In genomic region chr14:44008021-44008420, GRCm38 (mm10) we compare ENCODE assay signal across 30 mouse cellular contexts. TPM values are rescaled to one million over a fixed set of nuclear protein-coding genes. Genes with fewer than 3 reads are reported as not detected.
"Had no signal": no experiment of that assay in that cellular context is flagged by ENCODE, and none has a peak within 500 bp of the region (broad histone marks: within the 10 kb centered on the region; RNA-seq: fewer than 3 reads in every experiment).

No protein-coding gene starts in this region.

RNA-seq across cellular contexts. Expression of gene Ang6, which starts 6.0 kb away (rescaled TPM):
- total RNA-seq: forebrain, postnatal 0 days; gastrocnemius, adult 18-20 months; gastrocnemius, adult 2 months; gastrocnemius, adult 8-10 months; gastrocnemius, postnatal 10 days; gastrocnemius, postnatal 14 days; gastrocnemius, postnatal 25 days; gastrocnemius, postnatal 36 days; gastrocnemius, postnatal 4 days; heart, adult 18-20 months; heart, adult 2 months; heart, adult 8-10 months had no signal
- polyA plus RNA-seq: cerebellum, adult 2 months; cortical plate, adult 2 months; embryonic facial prominence, embryonic 10.5 days; embryonic facial prominence, embryonic 11.5 days; embryonic facial prominence, embryonic 12.5 days; embryonic facial prominence, embryonic 13.5 days; embryonic facial prominence, embryonic 14.5 days; embryonic facial prominence, embryonic 15.5 days; erythroblast, embryonic 14.5 days; forebrain, embryonic 10.5 days; forebrain, embryonic 11.5 days; forebrain, embryonic 12.5 days; forebrain, embryonic 13.5 days; forebrain, embryonic 14.5 days; forebrain, embryonic 15.5 days; forebrain, embryonic 16.5 days; forebrain, postnatal 0 days; frontal cortex, adult 2 months; gonadal fat pad, adult 2 months; heart, adult 2 months had no signal

RNA-seq across cellular contexts. Expression of gene Ang5, which starts 51.2 kb away (rescaled TPM):
- total RNA-seq: forebrain, postnatal 0 days; gastrocnemius, adult 18-20 months; gastrocnemius, adult 2 months; gastrocnemius, adult 8-10 months; gastrocnemius, postnatal 10 days; gastrocnemius, postnatal 14 days; gastrocnemius, postnatal 25 days; gastrocnemius, postnatal 36 days; gastrocnemius, postnatal 4 days; heart, adult 18-20 months; heart, adult 2 months; heart, adult 8-10 months had no signal
- polyA plus RNA-seq: cerebellum, adult 2 months; cortical plate, adult 2 months; embryonic facial prominence, embryonic 10.5 days; embryonic facial prominence, embryonic 11.5 days; embryonic facial prominence, embryonic 12.5 days; embryonic facial prominence, embryonic 13.5 days; embryonic facial prominence, embryonic 14.5 days; embryonic facial prominence, embryonic 15.5 days; erythroblast, embryonic 14.5 days; forebrain, embryonic 10.5 days; forebrain, embryonic 11.5 days; forebrain, embryonic 12.5 days; forebrain, embryonic 13.5 days; forebrain, embryonic 14.5 days; forebrain, embryonic 15.5 days; forebrain, embryonic 16.5 days; forebrain, postnatal 0 days; frontal cortex, adult 2 months; gonadal fat pad, adult 2 months; heart, adult 2 months had no signal
